Mouse (Mus musculus): ENCODE data around the gene Spen. TPM values are rescaled to one million over a fixed set of nuclear protein-coding genes. Genes with fewer than 3 reads are reported as not detected.

Gene Spen
- polyA plus RNA-seq, 1 experiment from 2014 or later, result 6.2 TPM

GRCm38 (mm10) chr4:141421423-141421822 is 117.0 kb downstream of the Spen start:
- Histone ChIP-seq H3K4me2 (ENCODE audit: low read length) (0 out of 2 replicates have a peak overlapping the region, but pooled peaks have one; percentile 6), H3K27me3 (ENCODE audit: insufficient read depth, low read length) (no peaks in the 10 kb centered on the region), H3K4me3 (replicated peaks; ENCODE audit: low read depth, low read length) (no peak overlapping the region), H3K4me1 (replicated peaks; ENCODE audit: insufficient read depth, low read length) (peaks cover 36% of the 10 kb centered on the region), H3K36me3 (ENCODE audit: insufficient read depth, low read length) (no peaks in the 10 kb centered on the region), H3K9me3 (replicated peaks; ENCODE audit: low read length) (no peaks in the 10 kb centered on the region), H3K9ac (ENCODE audit: low read depth, low read length) (peak overlapping the region; percentile 31; the same call in 1 of the 2 replicates), H3K27ac (peak overlapping the region; percentile 19; the same call in 1 of the 2 replicates)
- ATAC-seq (replicated peaks; ENCODE audit: low FRiP score, low read depth) (no peak), DNase-seq (ENCODE audit: low spot score) (no peak)
- WGBS, result 44% methylated on average over 14 of the region's 14 CpGs
- TF ChIP-seq CTCF (IDR thresholded peaks at IDR 0.05; ENCODE audit: low read depth), result no peak

- TF ChIP-seq CTCF (IDR thresholded peaks at IDR 0.05; ENCODE audit: low read depth), result no peak
- WGBS, result 55% methylated on average over 9 of the region's 9 CpGs
- Histone ChIP-seq H3K9me3 (replicated peaks; ENCODE audit: low read length) (no peaks in the 10 kb centered on the region), H3K4me3 (replicated peaks; ENCODE audit: low read depth, low read length) (no peak overlapping the region), H3K27me3 (ENCODE audit: insufficient read depth, low read length) (no peaks in the 10 kb centered on the region), H3K4me2 (ENCODE audit: low read length) (no peak overlapping the region), H3K27ac (0 out of 2 replicates have a peak overlapping the region, but pooled peaks have one; percentile 19), H3K36me3 (ENCODE audit: insufficient read depth, low read length) (no peaks in the 10 kb centered on the region), H3K9ac (ENCODE audit: low read depth, low read length) (peak overlapping the region; percentile 31; the same call in 1 of the 2 replicates), H3K4me1 (replicated peaks; ENCODE audit: insufficient read depth, low read length) (peaks cover 31% of the 10 kb centered on the region)
- ATAC-seq (replicated peaks; ENCODE audit: low FRiP score, low read depth) (no peak), DNase-seq (ENCODE audit: low spot score) (no peak)
Observed at GRCm38 (mm10) chr4:141420886-141421285, 117.5 kb downstream of the Spen start.

GRCm38 (mm10) chr4:141420192-141420829 is 118.1 kb downstream of the Spen start, which contains the start of gene Hspb7:
Gene Hspb7 (plus strand): TSS chr4:141420779.
- ATAC-seq (replicated peaks; ENCODE audit: low FRiP score, low read depth), result no peak
- no peak within 1 kb of the TSS for H3K4me3 ChIP-seq (replicated peaks; ENCODE audit: low read depth, low read length)
- H3K4me1 ChIP-seq (replicated peaks; ENCODE audit: insufficient read depth, low read length), result peaks cover 25% of the 10 kb centered on the region
- H3K27me3 ChIP-seq (ENCODE audit: insufficient read depth, low read length), result no peaks in the 10 kb centered on the region
- no peaks in the 10 kb centered on the region for H3K9me3 ChIP-seq (replicated peaks; ENCODE audit: low read length)
- no peaks in the 10 kb centered on the region for H3K36me3 ChIP-seq (ENCODE audit: insufficient read depth, low read length)
- peak within 1 kb of the TSS; percentile 31; the same call in 1 of the 2 replicates for H3K9ac ChIP-seq (ENCODE audit: low read depth, low read length)
- no peak for DNase-seq (ENCODE audit: low spot score)
- H3K4me2 ChIP-seq (ENCODE audit: low read length), result 0 out of 2 replicates have a peak within 1 kb of the TSS, but pooled peaks have one; percentile 6
- peak within 1 kb of the TSS; percentile 40 for H3K27ac ChIP-seq
- WGBS, result 42% methylated on average over 9 of the region's 9 CpGs
- no peak for TF ChIP-seq CTCF (IDR thresholded peaks at IDR 0.05; ENCODE audit: low read depth)

GRCm38 (mm10) chr4:141419398-141420191 is 118.8 kb downstream of the Spen start:
- WGBS, result 46% methylated on average over 27 of the region's 27 CpGs
- Histone ChIP-seq H3K4me2 (ENCODE audit: low read length) (no peak overlapping the region), H3K27me3 (ENCODE audit: insufficient read depth, low read length) (no peaks in the 10 kb centered on the region), H3K9me3 (replicated peaks; ENCODE audit: low read length) (no peaks in the 10 kb centered on the region), H3K4me1 (replicated peaks; ENCODE audit: insufficient read depth, low read length) (peaks cover 20% of the 10 kb centered on the region; the same call in 1 of the 2 replicates), H3K4me3 (replicated peaks; ENCODE audit: low read depth, low read length) (no peak overlapping the region), H3K9ac (ENCODE audit: low read depth, low read length) (0 out of 2 replicates have a peak overlapping the region, but pooled peaks have one; percentile 9), H3K27ac (peak overlapping the region; percentile 40; the same call in 1 of the 2 replicates), H3K36me3 (ENCODE audit: insufficient read depth, low read length) (no peaks in the 10 kb centered on the region)
- TF ChIP-seq CTCF (IDR thresholded peaks at IDR 0.05; ENCODE audit: low read depth), result no peak
- DNase-seq (ENCODE audit: low spot score) (peak; percentile 55), ATAC-seq (replicated peaks; ENCODE audit: low FRiP score, low read depth) (peak; percentile 22)

Other genes starting within 250 kb of the Spen start
- gene Epha2, start 237.4 kb downstream of the Spen start, polyA plus RNA-seq (2015; fragmentation: Nextera tagmentation; extraction: Ambion mirVana), result 5.6 and 5.8 TPM in 2 replicates
- gene Fam131c, start 170.4 kb downstream of the Spen start, polyA plus RNA-seq (2015; fragmentation: Nextera tagmentation; extraction: Ambion mirVana), result 2.8 and 3.1 TPM in 2 replicates
- 57.7 and 58.1 TPM in 2 replicates for gene Clcnka, start 139.9 kb downstream of the Spen start, polyA plus RNA-seq (2015; fragmentation: Nextera tagmentation; extraction: Ambion mirVana)
- 155 and 161 TPM in 2 replicates for gene Clcnkb, start 122.6 kb downstream of the Spen start, polyA plus RNA-seq (2015; fragmentation: Nextera tagmentation; extraction: Ambion mirVana)
- gene Hspb7, start 117.8 kb downstream of the Spen start, polyA plus RNA-seq (2015; fragmentation: Nextera tagmentation; extraction: Ambion mirVana), result 0.29 and 0.41 TPM in 2 replicates
- 0.41 and 0.47 TPM in 2 replicates for gene Srarp, start 102.5 kb downstream of the Spen start, polyA plus RNA-seq (2015; fragmentation: Nextera tagmentation; extraction: Ambion mirVana)
- gene Zbtb17, start 93.9 kb downstream of the Spen start, polyA plus RNA-seq (2015; fragmentation: Nextera tagmentation; extraction: Ambion mirVana), result 24.6 and 26.4 TPM in 2 replicates
- 58.1 and 64.6 TPM in 2 replicates for gene Fblim1, start 67.5 kb upstream of the Spen start, polyA plus RNA-seq (2015; fragmentation: Nextera tagmentation; extraction: Ambion mirVana)
- 7.7 and 9.5 TPM in 2 replicates for gene Tmem82, start 80.0 kb upstream of the Spen start, polyA plus RNA-seq (2015; fragmentation: Nextera tagmentation; extraction: Ambion mirVana)
- gene Slc25a34, start 85.2 kb upstream of the Spen start, polyA plus RNA-seq (2015; fragmentation: Nextera tagmentation; extraction: Ambion mirVana), result 1.9 and 2.3 TPM in 2 replicates
- gene Plekhm2, start 126.3 kb upstream of the Spen start, polyA plus RNA-seq (2015; fragmentation: Nextera tagmentation; extraction: Ambion mirVana), result 6.0 and 6.2 TPM in 2 replicates
- not detected in 2 replicates for gene Rsc1a1, start 147.0 kb upstream of the Spen start, polyA plus RNA-seq (2015; fragmentation: Nextera tagmentation; extraction: Ambion mirVana)
- 16.4 and 16.8 TPM in 2 replicates for gene Ddi2, start 184.8 kb upstream of the Spen start, polyA plus RNA-seq (2015; fragmentation: Nextera tagmentation; extraction: Ambion mirVana)
- 1.4 and 1.8 TPM in 2 replicates for gene Agmat, start 208.1 kb upstream of the Spen start, polyA plus RNA-seq (2015; fragmentation: Nextera tagmentation; extraction: Ambion mirVana)